13 mouse cellular contexts compared by ENCODE assay signal in genomic region chr7:120729635-120730034, GRCm38 (mm10). TPM values are rescaled to one million over a fixed set of nuclear protein-coding genes. Genes with fewer than 3 reads are reported as not detected.
DNase-seq lines count a peak whose midpoint lies in the region; ATAC-seq lines count a peak whose summit lies in the region.
"Had no signal": no experiment of that assay in that cellular context is flagged by ENCODE, and none has a peak within 500 bp of the region (broad histone marks: within the 10 kb centered on the region; RNA-seq: fewer than 3 reads in every experiment).

No protein-coding gene starts in this region.

- ATAC-seq in megakaryocyte progenitor cell, adult 5-6 weeks (replicated peaks; ENCODE audit: poor library complexity), result peak; percentile 88
- ATAC-seq: Patski had no signal

- peak; percentile 37 for DNase-seq in lung, postnatal 36 days
- DNase-seq in lung, postnatal 10 days, result no peak
- DNase-seq in c-Kit-positive CD71-positive TER-119-negative erythroid progenitor cells, embryonic 14.5 days (ENCODE audit: low read depth), result peak; percentile 56
- peak; percentile 28 to 36 for DNase-seq in heart, postnatal 10 days
- DNase-seq in spleen, postnatal 14 days (ENCODE audit: low spot score in 2 of 2), result no peak
- no peak for DNase-seq in thymus, postnatal 10 days (ENCODE audit: low spot score in 2 of 2)
- no peak for DNase-seq in adrenal gland, postnatal 4 days (ENCODE audit: low spot score in 2 of 2)
- DNase-seq: adrenal gland, postnatal 25 days; cerebellum, postnatal 36 days had no signal

- intact Hi-C loops in heart, postnatal 10 days (cut with DNase I), result loop anchor here (2.0 to 10.0 kb wide), 2 partner anchors 53 to 185 kb away; partner anchors contain the start of genes Mosmo and Polr3e

RNA-seq across cellular contexts. Expression of gene Vwa3a, which starts 9.5 kb away (rescaled TPM):
- 1 to 10 TPM; 2.4 to 3.7 TPM for total RNA-seq in heart, postnatal 10 days (2021)
- total RNA-seq in megakaryocyte progenitor cell, adult 5-6 weeks (2015), result 0.10 TPM in 1 of 2 replicates, not detected in the other
- total RNA-seq in megakaryocyte progenitor cell, adult 5-6 weeks (2017), result not detected in 2 replicates
- 1 to 10 TPM; 1.8 to 2.5 TPM for total RNA-seq in adrenal gland, postnatal 4 days (2021)
- total RNA-seq: monocyte, adult 5-6 weeks had no signal

RNA-seq across cellular contexts. Expression of gene Mosmo, which starts 52.2 kb away (rescaled TPM):
- total RNA-seq in heart, postnatal 10 days (2021), result 10 to 100 TPM; 29.0 to 33.7 TPM
- total RNA-seq in megakaryocyte progenitor cell, adult 5-6 weeks (2015), result 20.2 and 20.4 TPM in 2 replicates
- total RNA-seq in megakaryocyte progenitor cell, adult 5-6 weeks (2017), result 16.8 and 17.2 TPM in 2 replicates
- 10 to 100 TPM; 36.2 to 41.2 TPM for total RNA-seq in adrenal gland, postnatal 4 days (2021)

RNA-seq across cellular contexts. Expression of gene Pdzd9, which starts 59.5 kb away (rescaled TPM):
- total RNA-seq in heart, postnatal 10 days (2021), result not detected
- total RNA-seq in megakaryocyte progenitor cell, adult 5-6 weeks (2015), result 0.10 TPM in 1 of 2 replicates, not detected in the other
- 0.07 and 0.54 TPM in 2 replicates for total RNA-seq in megakaryocyte progenitor cell, adult 5-6 weeks (2017)
- total RNA-seq in adrenal gland, postnatal 4 days (2021), result not detected
- total RNA-seq: adrenal gland, postnatal 25 days; layer of hippocampus, postnatal 14 days; monocyte, adult 5-6 weeks had no signal

Comparison
In these comparisons a context has a peak if more than half of its experiments do, and no peak if none do; other contexts are left out.
1. DNase-seq: peak in lung, postnatal 36 days (single experiment), c-Kit-positive CD71-positive TER-119-negative erythroid progenitor cells, embryonic 14.5 days (single experiment) and heart, postnatal 10 days (2 of 2); none in lung, postnatal 10 days (single experiment), spleen, postnatal 14 days (0 of 2), thymus, postnatal 10 days (0 of 2) and adrenal gland, postnatal 4 days (0 of 2).